Mouse (Mus musculus): ENCODE data around the gene Apba2.

The Apba2 gene

DNA sequence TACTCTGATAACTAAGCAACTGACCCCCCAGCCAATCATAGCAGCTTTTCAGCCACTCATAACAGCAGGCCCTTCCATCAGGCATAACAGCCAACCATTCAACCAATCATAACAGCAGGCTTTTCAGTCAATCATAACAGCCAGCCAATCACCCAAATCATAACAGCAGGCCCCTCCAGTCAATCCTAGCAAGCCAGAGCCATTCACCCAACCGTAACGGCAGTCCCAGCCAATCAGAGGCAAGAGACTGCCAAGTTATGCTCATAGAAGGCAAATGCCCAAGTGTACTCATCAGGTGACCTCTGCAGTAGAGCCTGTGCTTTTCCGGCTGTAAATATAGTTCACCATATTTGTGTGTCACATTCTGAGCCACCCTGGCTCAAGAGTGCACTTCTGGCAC is 85.1 kb downstream of the Apba2 start:
- DNase-seq (ENCODE audit: low read depth, low spot score): no peak

DNA sequence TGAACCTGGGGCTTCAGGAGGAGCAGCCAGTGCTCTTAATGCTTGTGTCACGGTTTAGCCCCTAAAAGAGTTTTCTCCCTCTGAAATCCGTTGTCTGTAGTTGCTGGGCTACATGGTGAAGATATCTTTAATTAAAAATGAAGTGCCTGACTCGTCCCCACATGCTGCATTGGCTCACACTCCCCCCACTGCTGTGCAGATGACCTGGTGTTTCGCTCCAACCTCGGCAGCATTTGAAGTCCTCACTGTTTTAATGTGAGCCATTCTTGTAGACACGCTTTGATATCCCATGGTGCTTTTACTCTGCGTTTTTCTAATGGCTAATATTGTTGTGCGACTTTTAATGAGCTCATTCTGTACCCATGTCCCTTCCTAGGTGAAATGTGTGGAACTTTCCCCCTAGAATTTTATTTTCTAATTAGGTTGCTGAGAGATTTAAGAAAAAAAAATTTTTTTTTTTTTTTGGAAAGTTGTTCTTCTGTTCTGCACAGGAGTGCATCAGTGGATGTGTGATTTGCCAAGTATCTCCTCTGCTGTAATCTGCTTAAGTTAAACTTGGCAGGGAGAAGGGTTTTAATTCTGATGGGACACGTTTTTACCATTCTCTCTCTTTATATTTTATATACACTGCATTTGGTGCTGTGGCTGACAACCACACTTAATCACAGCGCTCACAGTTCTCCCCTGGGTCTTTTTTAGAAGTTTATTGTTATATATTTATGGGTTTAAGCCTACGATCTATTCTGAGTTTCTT is 87.3 kb downstream of the Apba2 start:
- DNase-seq (ENCODE audit: low read depth, low spot score): no peak

DNA sequence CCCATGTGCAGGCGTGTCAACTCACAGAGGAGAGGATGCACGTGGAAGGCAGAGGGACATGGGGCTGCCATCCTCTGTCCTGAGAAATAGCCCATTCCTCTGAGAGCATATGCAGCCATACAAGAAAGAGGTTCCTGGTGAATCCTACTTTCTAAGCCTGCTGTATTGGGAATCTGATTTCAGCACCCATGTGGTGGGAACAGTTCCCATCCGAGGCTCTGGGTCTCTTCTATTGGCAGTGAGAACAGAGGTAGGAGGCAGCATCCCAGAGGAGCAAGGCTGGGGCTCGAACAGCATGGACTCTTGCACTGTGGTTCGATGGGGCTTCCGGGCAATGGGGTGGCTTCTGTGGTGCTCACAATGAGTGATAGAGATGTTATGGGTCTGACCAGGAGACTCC is 93.8 kb downstream of the Apba2 start:
- no peak for DNase-seq (ENCODE audit: low read depth, low spot score)

DNA sequence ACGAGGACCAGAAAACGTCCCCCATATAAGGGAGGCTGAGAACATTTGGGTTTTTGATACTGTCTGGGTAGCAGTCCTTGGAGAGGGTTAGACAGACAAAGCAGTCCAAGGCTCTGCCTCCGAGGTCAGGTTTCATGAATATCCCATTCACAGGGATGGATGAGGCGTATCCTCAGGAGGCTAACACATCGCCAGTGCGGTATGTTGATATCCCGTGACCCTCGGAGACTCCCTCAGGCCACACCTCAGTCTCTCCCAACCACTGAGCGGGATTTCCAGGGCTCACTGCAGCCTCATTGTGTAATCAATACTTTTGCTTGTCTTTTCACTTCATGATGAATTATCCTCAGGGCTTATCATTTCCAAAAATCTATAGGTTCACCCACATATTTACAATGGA is 95.1 kb downstream of the Apba2 start:
- DNase-seq (ENCODE audit: low read depth, low spot score): no peak

DNA sequence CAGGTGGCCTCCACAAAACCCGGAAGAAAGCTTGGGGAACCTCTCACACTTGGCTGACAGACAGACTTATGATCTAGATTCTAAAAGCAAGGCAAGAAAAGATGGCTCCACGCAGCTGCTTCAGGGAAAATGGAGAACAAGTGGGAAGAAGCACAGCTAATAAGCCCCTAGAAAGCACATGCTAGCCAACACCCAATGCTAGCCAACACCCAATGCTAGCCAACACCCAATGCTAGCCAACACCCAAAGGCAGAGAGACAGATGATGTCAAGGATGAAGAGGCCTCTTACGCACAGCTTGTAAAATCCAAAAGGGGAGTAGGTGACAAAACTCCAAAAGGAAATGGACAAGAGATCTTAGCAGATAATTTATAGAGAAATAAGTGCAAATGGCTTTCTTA is 108.4 kb downstream of the Apba2 start:
- DNase-seq (ENCODE audit: low read depth, low spot score): no peak

DNA sequence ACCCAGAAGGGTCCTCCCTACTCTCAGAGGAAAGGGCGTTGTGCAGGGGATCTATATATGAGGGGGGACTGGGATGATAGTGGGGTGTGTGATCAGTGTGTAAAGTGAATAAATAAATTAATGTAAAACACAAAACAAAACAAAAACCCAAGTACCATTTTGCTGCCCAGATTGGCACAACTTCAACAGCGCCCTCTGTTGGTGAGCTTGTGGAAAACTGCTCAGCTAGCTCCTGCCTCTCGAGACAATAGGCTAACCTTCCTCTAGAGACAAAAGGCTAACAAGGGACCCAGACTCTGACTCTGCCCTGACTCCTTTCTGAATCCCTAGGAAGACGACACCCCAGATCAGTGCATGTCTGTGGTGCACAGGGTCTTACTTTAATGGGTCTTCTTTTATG is 109.4 kb downstream of the Apba2 start:
- DNase-seq (ENCODE audit: low read depth, low spot score): peak; percentile 1

DNA sequence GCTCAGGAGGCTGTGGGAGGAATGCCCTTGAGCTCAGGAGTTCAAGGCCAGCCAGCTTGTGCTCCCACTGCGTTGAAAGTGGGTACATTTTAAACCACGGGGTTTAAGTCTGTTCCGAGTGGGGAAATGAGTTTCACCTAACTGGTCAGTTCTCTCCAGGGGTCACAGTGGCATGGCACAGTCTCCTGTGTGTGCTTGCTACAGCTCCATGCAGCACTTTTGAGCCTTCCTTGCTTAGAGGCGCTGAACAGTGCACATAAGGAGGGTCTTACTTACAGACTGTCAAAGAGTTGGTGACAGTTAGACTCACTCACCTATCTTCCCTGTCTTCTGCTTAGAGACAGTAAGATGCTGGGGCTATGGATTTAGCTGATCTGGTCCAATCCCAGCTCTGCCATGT is 117.8 kb downstream of the Apba2 start:
- no peak for DNase-seq (ENCODE audit: low read depth, low spot score)

DNA sequence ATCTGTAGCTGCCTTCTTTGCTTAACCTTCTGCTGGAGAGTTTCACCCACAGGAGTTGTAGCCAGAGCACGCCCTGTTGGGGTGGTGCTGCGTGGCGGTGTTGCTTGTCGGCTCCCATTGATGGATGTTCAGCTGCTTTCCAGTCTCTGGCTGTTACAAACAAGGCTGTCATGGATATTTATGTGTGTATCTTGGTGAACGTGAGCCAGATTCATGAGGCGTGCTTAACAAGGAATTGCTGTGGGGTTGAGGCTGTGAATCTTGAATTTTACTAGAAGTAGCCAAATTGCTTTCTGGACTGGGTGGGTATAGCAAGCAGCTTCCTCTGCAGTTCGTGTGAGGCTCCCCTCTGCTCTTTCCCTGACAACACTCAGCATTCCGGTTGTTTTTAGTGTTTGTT is 125.0 kb downstream of the Apba2 start:
- no peak for DNase-seq (ENCODE audit: low read depth, low spot score)

DNA sequence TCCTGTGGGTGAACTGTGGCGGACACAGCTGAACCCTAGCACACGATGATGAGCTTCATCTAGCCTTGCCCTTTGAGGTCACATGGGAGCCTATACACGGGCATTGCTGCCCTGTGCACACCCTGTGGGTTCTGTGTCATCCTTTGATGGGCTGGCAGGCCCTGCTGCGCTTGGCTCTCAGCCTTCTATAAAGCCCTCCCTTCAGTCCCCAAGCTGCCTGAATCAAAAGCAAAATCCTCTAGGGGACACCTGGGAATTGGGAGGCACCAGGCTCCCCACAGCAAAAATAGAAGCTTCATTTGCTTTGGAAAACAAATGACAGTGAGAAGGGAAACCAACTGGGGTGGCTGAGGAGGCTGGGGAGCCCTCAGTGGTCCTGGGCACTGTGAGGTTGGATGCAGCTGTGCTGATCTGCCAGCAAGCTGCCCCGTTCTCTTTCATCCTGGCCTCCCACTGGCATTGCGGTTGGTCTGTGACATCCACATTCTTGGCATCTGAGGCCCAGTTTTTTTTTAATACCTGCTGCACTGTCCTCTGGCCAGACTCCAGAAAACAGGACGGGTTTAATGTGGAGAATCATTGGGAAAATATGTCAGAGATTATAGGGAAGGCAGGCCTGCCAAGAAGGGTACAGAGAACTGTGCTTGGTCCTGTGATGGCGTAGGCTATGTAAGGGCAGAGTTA is 126.6 kb downstream of the Apba2 start:
- no peak for DNase-seq (ENCODE audit: low read depth, low spot score)

DNA sequence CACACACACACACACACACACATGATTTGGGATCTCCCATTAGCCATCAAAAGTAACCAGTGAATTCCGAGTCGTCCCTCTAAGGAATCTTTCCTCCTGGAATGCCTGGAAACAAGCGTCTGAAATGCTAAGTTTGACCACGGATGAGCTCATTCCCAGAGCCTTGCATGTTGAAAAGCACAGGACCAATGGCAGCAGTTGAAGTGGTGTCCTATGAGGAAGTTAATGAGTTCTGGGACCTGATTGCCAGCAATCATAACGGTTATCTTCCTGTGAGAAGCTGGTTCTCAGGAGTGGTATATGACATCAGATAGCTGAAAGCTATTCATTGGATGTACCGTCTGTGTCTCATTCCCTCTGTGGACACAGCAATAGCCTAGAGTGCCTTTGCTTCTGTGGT is 129.2 kb downstream of the Apba2 start:
- DNase-seq (ENCODE audit: low read depth, low spot score): no peak

DNA sequence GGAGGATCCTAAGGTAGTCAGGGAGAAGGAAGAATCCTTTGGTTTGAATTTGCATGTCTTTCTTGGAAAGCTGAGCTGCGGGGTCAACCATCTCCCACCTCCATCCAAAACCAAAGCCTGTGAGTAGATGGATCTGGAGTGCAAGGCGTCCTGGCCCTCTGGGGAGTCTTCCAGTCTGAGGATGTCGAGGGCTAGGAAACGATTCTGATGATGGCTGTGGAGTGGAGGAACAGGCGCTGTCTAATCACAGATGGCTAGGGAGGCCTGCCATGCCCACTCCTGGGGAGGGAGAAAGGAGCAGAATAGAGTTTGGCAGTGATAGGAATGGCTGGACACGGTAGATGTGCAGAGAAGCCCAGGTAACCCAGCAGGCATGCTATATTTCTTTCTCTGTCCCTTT is 129.6 kb downstream of the Apba2 start:
- DNase-seq (ENCODE audit: low read depth, low spot score): no peak

DNA sequence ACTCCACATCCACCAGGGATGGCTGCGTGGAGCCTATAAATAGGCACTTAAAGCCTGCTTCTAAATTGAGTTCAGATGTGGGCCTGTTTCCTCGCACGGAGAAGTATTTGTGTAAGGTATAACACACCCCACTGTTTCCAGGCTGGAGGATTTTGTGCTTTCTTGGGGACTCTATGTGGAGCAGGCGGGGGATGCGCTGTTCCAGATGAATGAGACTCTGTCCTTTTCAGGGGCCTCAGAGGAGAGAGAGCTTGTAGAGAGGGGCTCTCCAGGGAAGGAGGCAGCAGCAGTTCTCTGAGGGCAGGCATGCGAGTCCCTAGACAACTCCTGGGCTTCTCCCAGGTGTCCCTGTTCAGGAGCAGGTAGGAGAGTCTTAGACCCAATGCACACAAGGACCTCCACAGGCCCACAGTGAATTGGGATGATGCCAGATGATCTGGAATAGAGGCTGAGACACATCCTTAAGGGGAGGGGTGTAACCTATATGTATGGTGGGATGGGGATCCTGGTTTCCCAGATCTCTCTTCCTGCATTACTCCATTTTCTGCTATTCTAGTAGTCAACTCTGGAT is 130.4 kb downstream of the Apba2 start:
- no peak for DNase-seq (ENCODE audit: low read depth, low spot score)

DNA sequence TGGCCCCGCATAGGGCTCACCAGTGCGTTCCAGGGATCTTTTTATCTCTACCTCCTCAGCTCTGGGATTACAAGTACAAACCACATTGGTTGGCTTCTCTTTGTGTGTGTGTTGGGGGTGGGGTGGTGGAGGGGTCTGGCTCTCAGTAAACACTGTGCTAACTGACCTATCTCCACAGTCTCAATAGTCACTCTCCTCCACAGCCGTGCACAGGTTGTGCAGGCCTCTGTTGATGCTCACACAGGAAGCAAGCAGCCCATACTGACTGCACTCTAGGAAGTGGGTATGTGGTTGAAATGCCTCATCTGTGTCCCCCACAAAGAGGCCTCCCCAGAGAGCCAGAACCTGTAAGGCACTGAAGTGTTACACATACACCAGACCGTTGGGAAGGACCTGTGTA is 131.7 kb downstream of the Apba2 start:
- DNase-seq (ENCODE audit: low read depth, low spot score): no peak

DNA sequence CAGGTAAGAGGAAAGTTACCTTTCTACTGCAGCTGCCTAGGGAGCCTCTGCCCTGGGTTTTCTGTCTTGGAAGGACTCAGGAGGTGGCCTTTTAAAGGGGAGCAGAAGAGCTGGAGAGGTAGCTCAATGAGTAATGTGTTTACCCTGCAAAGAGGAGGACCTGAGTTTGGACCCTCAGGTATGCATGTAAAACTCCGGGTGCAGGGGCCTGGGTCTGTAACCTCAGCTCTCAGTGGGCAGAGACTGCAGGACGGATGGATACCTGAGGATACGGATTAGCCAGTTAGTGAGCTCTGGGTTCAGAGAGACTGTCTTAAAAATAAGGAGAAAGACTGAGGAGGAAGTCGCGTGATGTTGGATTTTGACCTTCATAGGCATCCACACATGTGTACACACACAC is 132.4 kb downstream of the Apba2 start:
- no peak for DNase-seq (ENCODE audit: low read depth, low spot score)

DNA sequence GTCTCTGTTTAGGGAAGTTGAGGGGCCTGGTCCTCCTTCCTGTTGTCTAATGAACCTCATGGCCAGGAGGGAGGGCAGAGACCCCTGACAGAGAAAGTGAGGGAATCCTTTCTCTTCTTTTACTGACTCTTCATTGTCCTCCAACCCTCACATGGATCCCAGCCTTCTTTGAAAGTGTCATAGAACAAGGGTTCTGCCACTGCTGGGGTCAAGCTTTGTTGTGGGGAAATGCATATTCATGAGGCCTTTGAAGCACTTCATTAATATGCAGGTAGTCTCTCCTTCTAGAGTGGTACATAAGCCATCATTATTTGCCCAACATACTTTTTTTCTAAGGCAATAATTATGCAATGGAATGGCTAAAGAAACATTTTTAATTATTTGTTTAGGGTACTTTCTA is 133.0 kb downstream of the Apba2 start:
- no peak for DNase-seq (ENCODE audit: low read depth, low spot score)

DNA sequence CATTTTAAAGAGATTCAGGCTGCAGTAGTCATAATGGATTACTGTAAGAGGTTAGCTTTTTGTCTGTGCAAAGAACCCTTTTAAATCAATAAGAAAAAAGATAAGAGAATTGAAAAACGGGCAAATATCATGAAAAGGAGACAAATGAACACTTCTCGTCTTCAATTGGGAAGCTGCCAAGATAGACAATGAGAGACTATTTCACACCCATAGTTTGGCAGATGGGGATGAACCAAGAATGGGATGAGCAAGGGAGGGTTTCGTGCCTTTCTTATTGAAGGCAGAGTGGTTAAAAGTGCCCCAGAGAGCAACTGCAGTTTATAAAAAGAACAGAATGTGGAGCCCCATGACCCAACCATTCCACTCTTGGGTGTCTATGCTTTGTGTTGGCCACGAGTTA is 137.4 kb downstream of the Apba2 start:
- no peak for DNase-seq (ENCODE audit: low read depth, low spot score)

DNA sequence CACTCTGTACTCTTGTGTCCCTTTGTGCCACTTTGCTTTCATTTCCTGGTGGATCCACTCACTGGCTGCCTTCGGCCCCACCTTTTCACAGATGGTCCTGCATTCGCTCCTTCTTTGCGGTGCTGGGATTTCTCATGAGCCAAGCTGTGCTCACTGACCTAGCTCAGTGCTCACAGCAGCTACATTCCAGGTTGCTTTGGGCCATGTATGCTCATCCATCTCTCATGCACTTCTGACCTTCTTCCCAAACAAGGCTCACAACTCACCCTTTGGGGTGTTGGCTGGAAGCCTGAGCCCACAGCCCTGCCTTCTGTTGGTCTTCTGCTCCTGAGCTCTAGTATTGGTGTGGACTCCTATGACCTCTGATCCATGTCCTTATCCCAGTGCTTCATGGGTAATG is 139.1 kb downstream of the Apba2 start:
- DNase-seq (ENCODE audit: low read depth, low spot score): no peak

DNA sequence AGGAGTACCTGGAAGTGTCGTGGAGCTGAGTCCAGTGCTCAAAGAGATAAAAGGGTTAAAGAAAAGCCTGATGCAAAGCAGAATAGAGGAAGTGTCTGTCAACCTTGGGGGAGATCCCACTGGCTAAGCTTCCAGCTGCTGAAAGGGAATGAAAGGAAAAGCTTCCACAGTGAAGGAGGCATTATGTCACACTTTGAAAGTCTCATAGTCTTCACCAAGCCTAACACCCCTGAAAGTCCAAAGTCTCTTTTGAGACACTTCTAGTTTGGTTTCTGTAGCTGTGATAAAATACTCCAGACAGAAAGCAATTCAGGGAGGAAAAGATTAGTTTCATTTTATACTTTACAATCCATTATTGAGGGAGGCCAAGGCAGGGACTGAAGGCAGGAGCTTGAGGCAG is 141.4 kb downstream of the Apba2 start:
- DNase-seq (ENCODE audit: low read depth, low spot score): no peak

DNA sequence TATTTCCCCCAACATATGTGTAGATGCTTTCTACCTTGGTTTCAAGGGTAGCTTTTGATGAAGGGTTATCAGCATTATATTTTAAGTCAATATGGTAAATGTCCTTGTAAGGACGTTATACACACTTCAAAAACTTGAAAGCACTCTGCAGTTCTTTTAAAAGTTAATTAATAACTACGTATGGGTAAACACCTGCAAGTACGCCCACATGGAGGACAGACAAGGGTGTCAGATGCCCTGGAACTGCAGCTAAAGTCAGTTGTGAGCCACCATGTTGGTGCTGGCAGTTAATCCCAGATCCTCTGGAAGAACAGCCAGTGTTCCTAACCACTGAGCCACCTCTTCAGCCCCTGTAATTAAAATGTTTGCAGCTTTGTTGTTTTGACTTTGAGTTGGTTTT is 144.0 kb downstream of the Apba2 start:
- DNase-seq (ENCODE audit: low read depth, low spot score): no peak

DNA sequence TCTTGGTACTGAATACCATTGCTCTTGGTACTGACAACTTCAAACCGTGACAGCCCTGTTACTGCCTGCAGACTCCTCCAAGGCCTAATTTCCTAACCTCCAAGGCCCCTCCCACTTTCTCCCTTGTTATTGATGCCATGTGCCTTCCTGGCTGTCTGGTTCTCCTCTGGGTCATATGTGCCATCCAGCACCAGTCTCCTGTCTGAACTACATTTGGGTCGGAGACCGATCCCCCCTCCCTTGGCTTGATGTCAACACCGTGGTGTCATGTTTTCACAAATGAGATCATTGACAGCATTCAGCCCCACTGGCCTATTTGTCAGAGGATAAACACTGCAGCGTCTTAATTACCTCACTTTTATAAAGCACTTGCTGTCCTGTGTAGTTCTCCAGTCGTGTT is 144.5 kb downstream of the Apba2 start:
- DNase-seq (ENCODE audit: low read depth, low spot score): no peak

DNA sequence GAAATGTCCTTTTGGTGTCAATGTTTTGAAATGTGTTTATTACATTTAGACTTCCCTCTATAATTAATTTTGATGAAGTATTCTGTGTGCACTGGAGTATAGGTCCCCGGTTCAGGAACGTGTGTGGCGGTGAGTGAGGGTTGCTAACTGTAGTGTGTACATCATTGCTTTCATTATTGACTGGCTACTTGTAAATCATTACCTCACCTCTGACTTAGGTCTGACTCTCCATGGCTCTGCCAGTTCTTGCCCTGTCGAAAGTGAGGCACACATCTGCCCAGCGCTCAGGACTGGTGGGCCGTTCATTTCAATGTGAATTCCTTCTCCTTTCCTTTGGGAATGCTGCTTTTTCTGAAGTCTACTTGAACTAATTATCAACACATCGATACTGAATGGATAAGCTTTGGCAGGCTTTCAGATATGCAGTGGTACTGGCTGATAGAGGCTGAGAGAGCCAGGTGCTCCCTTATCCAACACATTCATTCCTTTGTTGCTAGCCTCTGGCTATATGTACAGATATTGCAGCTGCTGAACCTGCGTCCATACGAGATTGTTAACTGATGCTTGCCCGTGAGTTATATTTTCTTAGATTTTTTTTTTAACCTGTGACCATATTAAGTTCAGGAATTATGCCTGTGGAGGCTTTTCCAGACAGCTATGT is 147.6 kb downstream of the Apba2 start:
- no peak for DNase-seq (ENCODE audit: low read depth, low spot score)

DNA sequence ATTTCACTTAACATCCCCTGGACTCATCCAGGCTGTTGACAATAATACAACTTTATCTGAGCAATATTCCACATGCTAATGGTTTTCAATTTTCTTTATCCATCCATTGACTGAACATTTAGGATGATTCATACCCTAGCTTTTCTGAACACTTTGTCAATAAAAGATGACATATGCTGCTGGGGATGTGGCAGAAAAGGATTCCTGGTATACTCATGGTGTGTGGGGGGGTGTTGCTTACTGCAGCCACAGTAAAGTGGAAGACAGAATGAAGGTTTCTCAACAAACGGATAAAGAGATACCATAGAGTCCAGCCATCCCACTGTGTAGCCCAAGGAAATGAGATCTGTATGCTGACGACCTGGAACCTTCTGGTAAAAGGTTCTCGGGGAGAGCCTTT is 150.5 kb downstream of the Apba2 start:
- no peak for DNase-seq (ENCODE audit: low read depth, low spot score)

DNA sequence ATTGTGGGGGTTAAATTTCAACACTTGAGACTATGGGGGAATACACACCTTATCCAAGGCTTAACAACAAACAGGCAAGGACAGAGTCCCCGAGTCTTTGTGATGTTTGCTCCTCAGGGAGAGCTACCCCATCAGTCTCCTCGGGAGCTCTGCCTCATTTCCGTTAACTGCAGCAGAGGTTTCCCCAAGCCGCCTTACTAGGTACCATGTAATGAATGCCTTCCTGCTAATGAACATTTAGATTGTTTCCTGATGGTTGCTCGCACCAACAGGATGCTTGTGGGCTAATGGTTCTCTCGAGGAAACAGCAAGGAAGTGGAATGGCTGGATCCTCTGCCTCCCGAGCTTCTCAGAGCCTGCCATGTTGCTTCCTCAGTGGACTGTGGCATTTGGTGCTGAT is 155.3 kb downstream of the Apba2 start:
- DNase-seq (ENCODE audit: low read depth, low spot score): no peak

Data from CD4-positive, CD25-positive, alpha-beta regulatory T cell, adult 2 months (primary cell).